Mouse (Mus musculus) MEL (cell line): ENCODE data around the gene Smg6. TPM values are rescaled to one million over a fixed set of nuclear protein-coding genes. Genes with fewer than 3 reads are reported as not detected.

Experiments
- DNase-seq: peaks from one replicate; pipeline ENCODE4 v3.0.0; 2011; ENCODE audit warnings: low read depth, low spot score
- H3K27ac ChIP-seq: 2 replicates; pipeline ENCODE4 v1.5.1; 2012; ENCODE audit warnings: low read depth, mild to moderate bottlenecking, control low read depth, low read length, moderate library complexity; ENCODE audit not compliant: control insufficient read depth
- H3K27me3 ChIP-seq, 2 experiments: fragments of 150-350 bp in 1 of 2; sonication (generic) in 1 of 2; 2 replicates each; pipeline ENCODE4 v1.6.1; 2012; ENCODE audit warnings: low read length in 2 of 2, mild to moderate bottlenecking in 2 of 2, improper control_type of control experiment in 1 of 2, moderate library complexity in 1 of 2; ENCODE audit not compliant: insufficient read depth in 2 of 2, control insufficient read depth in 1 of 2
- H3K36me3 ChIP-seq, 2 experiments: 2 replicates each; pipeline ENCODE4 v1.6.1; 2012 to 2014; ENCODE audit warnings: low read length in 2 of 2, improper control_type of control experiment in 1 of 2, inconsistent platforms in 1 of 2, mild to moderate bottlenecking in 1 of 2; ENCODE audit not compliant: insufficient read depth in 2 of 2, control insufficient read depth in 1 of 2
- H3K4me1 ChIP-seq, 2 experiments: fragments of 150-350 bp in 1 of 2; sonication (generic) in 1 of 2; 2 replicates each; pipeline ENCODE4 v1.6.1; 2012; ENCODE audit warnings: low read length in 2 of 2, improper control_type of control experiment in 1 of 2, mild to moderate bottlenecking in 1 of 2; ENCODE audit not compliant: insufficient read depth in 2 of 2, control insufficient read depth in 1 of 2
- H3K4me3 ChIP-seq, 2 experiments: fragments of 150-350 bp in 1 of 2; sonication (generic) in 1 of 2; 2 replicates each; pipeline ENCODE4 v1.5.1; 2012; ENCODE audit warnings: low read depth in 2 of 2, low read length in 2 of 2, mild to moderate bottlenecking in 2 of 2, moderate library complexity in 2 of 2, control low read depth in 1 of 2, improper control_type of control experiment in 1 of 2; ENCODE audit not compliant: control insufficient read depth in 1 of 2, insufficient read depth in 1 of 2
- H3K79me2 ChIP-seq: 2 replicates; pipeline ENCODE4 v1.6.1; 2012; ENCODE audit warnings: mild to moderate bottlenecking, low read length, moderate library complexity; ENCODE audit not compliant: control insufficient read depth, poor library complexity, insufficient read depth
- H3K9ac ChIP-seq: 2 replicates; pipeline ENCODE4 v1.6.1; 2012; ENCODE audit warnings: low read depth, mild to moderate bottlenecking, control low read depth, low read length, moderate library complexity; ENCODE audit not compliant: control insufficient read depth, poor library complexity, severe bottlenecking
- H3K9me3 ChIP-seq: fragments of 150-350 bp; sonication (generic); replicated peaks from 2 replicates; pipeline ENCODE4 v1.6.1; 2012; ENCODE audit warnings: mild to moderate bottlenecking, low read length, improper control_type of control experiment, moderate library complexity; ENCODE audit not compliant: insufficient read depth
- CHD1 ChIP-seq: IDR thresholded peaks from 2 replicates; pipeline ENCODE4 v1.6.1; 2012; ENCODE audit warnings: low read depth, mild to moderate bottlenecking, inconsistent platforms, low read length, improper control_type of control experiment
- CHD2 ChIP-seq: IDR thresholded peaks from 2 replicates; pipeline ENCODE4 v1.6.1; 2011; ENCODE audit warnings: low read length, improper control_type of control experiment
- EP300 ChIP-seq, 2 experiments: IDR thresholded peaks; 2 replicates each; pipeline ENCODE4 v1.6.1; 2011; ENCODE audit warnings: improper control_type of control experiment in 2 of 2, low read length in 2 of 2, low read depth in 1 of 2, mild to moderate bottlenecking in 1 of 2
- ETS1 ChIP-seq: IDR thresholded peaks from 2 replicates; pipeline ENCODE4 v1.6.1; 2012; ENCODE audit warnings: low read depth, mild to moderate bottlenecking, inconsistent platforms, low read length, improper control_type of control experiment, moderate library complexity
- GABPA ChIP-seq: IDR thresholded peaks from 2 replicates; pipeline ENCODE4 v1.6.1; 2012; ENCODE audit warnings: low read depth, mild to moderate bottlenecking, inconsistent platforms, low read length, improper control_type of control experiment, moderate library complexity
- GATA1 ChIP-seq: IDR thresholded peaks from 2 replicates; pipeline ENCODE4 v1.6.1; 2011; ENCODE audit warnings: low read depth, low read length, improper control_type of control experiment
- HCFC1 ChIP-seq: IDR thresholded peaks from 2 replicates; pipeline ENCODE4 v1.6.1; 2012; ENCODE audit warnings: low read depth, mild to moderate bottlenecking, inconsistent platforms, low read length, improper control_type of control experiment, moderate library complexity
- JUND ChIP-seq: IDR thresholded peaks from 2 replicates; pipeline ENCODE4 v1.6.1; 2011; ENCODE audit warnings: low read depth, mild to moderate bottlenecking, improper control_type of control experiment, low read length
- KAT2A ChIP-seq: conservative IDR thresholded peaks from 2 replicates; pipeline ENCODE4 v1.6.1; 2012; ENCODE audit warnings: low read depth, low read length, improper control_type of control experiment, inconsistent platforms
- MAX ChIP-seq: IDR thresholded peaks from 2 replicates; pipeline ENCODE4 v1.6.1; 2011; ENCODE audit warnings: low read length, improper control_type of control experiment
- MAZ ChIP-seq: IDR thresholded peaks from 2 replicates; pipeline ENCODE4 v1.6.1; 2012; ENCODE audit warnings: low read depth, mild to moderate bottlenecking, inconsistent platforms, low read length, improper control_type of control experiment
- MXI1 ChIP-seq: IDR thresholded peaks from 2 replicates; pipeline ENCODE4 v1.6.1; 2011; ENCODE audit warnings: mild to moderate bottlenecking, low read depth, low read length, improper control_type of control experiment
- NELFE ChIP-seq: IDR thresholded peaks from 2 replicates; pipeline ENCODE4 v1.6.1; 2011; ENCODE audit warnings: low read depth, low read length, improper control_type of control experiment
- SMC3 ChIP-seq: IDR thresholded peaks from 2 replicates; pipeline ENCODE4 v1.6.1; 2011; ENCODE audit warnings: low read depth, low read length, improper control_type of control experiment
- TCF12 ChIP-seq: IDR thresholded peaks from 2 replicates; pipeline ENCODE4 v1.6.1; 2014; ENCODE audit warnings: low read depth, mild to moderate bottlenecking, inconsistent platforms, low read length, improper control_type of control experiment, moderate library complexity
- USF1 ChIP-seq: IDR thresholded peaks from 2 replicates; pipeline ENCODE4 v1.6.1; 2014; ENCODE audit warnings: low read depth, mild to moderate bottlenecking, inconsistent platforms, low read length, improper control_type of control experiment, moderate library complexity
- USF2 ChIP-seq, 2 experiments: IDR thresholded peaks; 2 replicates each; pipeline ENCODE4 v1.6.1; 2011 to 2012; ENCODE audit warnings: improper control_type of control experiment in 2 of 2, low read length in 2 of 2, borderline replicate concordance in 1 of 2, inconsistent platforms in 1 of 2, low read depth in 1 of 2, mild to moderate bottlenecking in 1 of 2; ENCODE audit not compliant: insufficient read depth in 1 of 2
- polyA plus RNA-seq, 2 experiments: library from polyadenylated mRNA; stranded (reverse) in 1 of 2; unstranded in 1 of 2; fragments of >175 nt in 1 of 2; fragments of >200 nt in 1 of 2; gene quantifications; 2 replicates each; pipeline versions ENCODE4 v1.2.1 to v1.2.4; 2012; ENCODE audit warnings: low replicate concordance in 2 of 2, low read depth in 1 of 2; ENCODE audit not compliant: insufficient read length in 2 of 2, insufficient read depth in 1 of 2, missing spikeins in 1 of 2
- total RNA-seq: library from RNA; depleted of rRNA; stranded (reverse); fragments of 300-350 nt; gene quantifications from 2 replicates; pipeline ENCODE4 v1.2.3, GENCODE M21; 2012

Gene Smg6
- total and polyA plus RNA-seq, 3 experiments: 11.6 to 19.0 TPM; not detected in 1

DNA sequence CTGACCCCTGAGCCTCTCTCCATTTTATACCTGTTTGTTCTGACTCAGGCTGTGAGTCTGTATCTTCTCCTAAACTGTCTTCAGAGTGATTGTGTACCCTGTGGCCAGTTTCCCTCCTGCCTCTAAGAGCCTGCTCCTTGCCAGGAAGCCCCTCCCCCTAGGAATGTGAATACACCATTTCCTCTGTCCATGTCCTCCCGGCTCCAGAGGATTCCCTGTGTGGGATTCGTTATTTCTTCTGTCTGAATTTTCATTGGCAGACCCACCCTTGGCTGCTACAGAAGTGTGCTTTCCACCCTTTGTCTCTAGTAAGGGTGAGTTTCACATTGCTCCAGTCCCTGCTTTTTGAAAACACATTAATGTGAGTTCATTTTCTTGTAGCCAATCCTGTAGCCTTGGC lies 208.3 kb downstream of the Smg6 start:
- H3K9me3 ChIP-seq: no peaks in the 10 kb centered on the region
- no peak for TF ChIP-seq MAX
- TF ChIP-seq EP300 (IDR thresholded peaks at IDR 0.05; ENCODE audit: low read depth in 1 of 2, low read length in 2 of 2): no peak
- TF ChIP-seq KAT2A: no peak
- TF ChIP-seq USF1: no peak
- TF ChIP-seq MAZ: no peak
- no peak for TF ChIP-seq USF2 (IDR thresholded peaks at IDR 0.05; ENCODE audit: borderline replicate concordance in 1 of 2, insufficient read depth in 1 of 2, low read depth in 1 of 2, low read length in 2 of 2)
- no peak overlapping the region for H3K4me3 ChIP-seq
- H3K36me3 ChIP-seq: peaks cover 2 to 5% of the 10 kb centered on the region in 2 experiments; a peak in 2 of 4 replicates
- no peak overlapping the region for H3K27ac ChIP-seq
- H3K4me1 ChIP-seq: peaks cover 9 to 11% of the 10 kb centered on the region in 2 experiments; a peak in 3 of 4 replicates
- H3K9ac ChIP-seq: no peak overlapping the region
- no peak for DNase-seq
- no peaks in the 10 kb centered on the region for H3K79me2 ChIP-seq
- no peaks in the 10 kb centered on the region for H3K27me3 ChIP-seq

DNA sequence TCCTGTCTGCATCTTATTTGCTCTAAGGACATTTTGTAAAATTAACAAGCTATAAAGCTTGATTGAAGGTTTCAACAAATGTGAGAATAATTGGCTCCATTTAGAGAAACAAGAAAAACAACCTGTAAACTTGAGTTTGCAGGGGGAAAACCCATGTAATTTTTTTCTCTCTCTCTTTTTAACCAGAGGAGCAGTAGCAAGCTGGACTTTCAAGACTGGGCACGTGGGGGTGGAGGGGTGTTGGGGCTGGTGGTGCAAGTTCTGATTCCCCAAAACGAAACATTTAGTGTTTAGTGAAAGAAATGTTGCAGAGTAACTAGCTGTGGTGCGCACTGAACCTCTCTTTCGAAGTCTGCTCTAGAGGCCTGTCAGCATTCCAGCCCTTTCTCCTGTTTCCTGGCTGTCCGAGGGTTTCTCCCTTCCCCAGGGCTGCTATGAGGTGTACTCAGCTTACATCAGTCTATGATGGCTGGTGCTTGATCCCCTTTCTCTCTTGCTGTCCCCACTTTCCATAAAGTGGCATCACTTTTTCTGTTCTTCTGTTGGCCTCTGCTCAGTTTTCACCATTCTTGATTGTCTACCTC lies 209.0 kb downstream of the Smg6 start:
- DNase-seq: no peak
- Histone ChIP-seq H3K27me3 (no peaks in the 10 kb centered on the region), H3K36me3 (peaks cover 2 to 5% of the 10 kb centered on the region in 2 experiments; a peak in 2 of 4 replicates), H3K9ac (no peak overlapping the region), H3K27ac (no peak overlapping the region), H3K79me2 (no peaks in the 10 kb centered on the region), H3K4me3 (no peak overlapping the region), H3K9me3 (no peaks in the 10 kb centered on the region), H3K4me1 (peaks cover 9 to 11% of the 10 kb centered on the region in 2 experiments; a peak in 3 of 4 replicates)
- TF ChIP-seq GABPA (no peak), CHD2 (no peak), CHD1 (no peak), TCF12 (no peak), ETS1 (no peak), GATA1 (no peak), NELFE (no peak)

DNA sequence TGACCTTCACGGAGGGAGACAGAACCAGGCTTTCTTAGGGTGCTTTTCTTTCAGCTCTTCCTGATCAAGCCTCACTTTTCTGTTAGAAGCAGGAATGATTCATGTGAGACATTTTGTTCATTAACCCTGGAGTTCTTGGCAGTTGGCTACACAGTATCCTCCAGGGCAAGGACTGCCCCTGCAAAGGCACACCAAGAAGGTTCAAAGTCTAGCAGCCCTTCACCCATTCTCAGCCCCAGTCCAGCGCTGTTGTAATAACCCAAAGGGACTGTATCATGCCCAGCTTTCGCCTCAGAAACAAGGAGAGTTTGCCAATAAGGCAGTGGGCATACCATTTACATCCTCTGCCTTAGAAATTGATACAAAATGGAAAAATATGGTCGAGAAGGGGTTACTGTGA lies 209.7 kb downstream of the Smg6 start:
- Histone ChIP-seq H3K27ac (no peak overlapping the region), H3K4me1 (peaks cover 9 to 11% of the 10 kb centered on the region in 2 experiments; a peak in 3 of 4 replicates), H3K9me3 (no peaks in the 10 kb centered on the region), H3K79me2 (no peaks in the 10 kb centered on the region), H3K36me3 (peaks cover 2 to 5% of the 10 kb centered on the region in 2 experiments; a peak in 2 of 4 replicates), H3K27me3 (no peaks in the 10 kb centered on the region), H3K9ac (no peak overlapping the region), H3K4me3 (no peak overlapping the region)
- TF ChIP-seq TCF12 (no peak), USF2 (IDR thresholded peaks at IDR 0.05; ENCODE audit: borderline replicate concordance in 1 of 2, insufficient read depth in 1 of 2, low read depth in 1 of 2, low read length in 2 of 2) (no peak), SMC3 (no peak), JUND (no peak), MXI1 (no peak), MAX (no peak), KAT2A (no peak), HCFC1 (no peak), ETS1 (no peak), GATA1 (no peak)
- no peak for DNase-seq
